Mouse (Mus musculus) midbrain, postnatal 0 days (tissue): ENCODE measurements at regions not wholly inside any gene's neighbourhood (a gene's known extent, or its start where the extent isn't known, plus 50 kb on each side); places are given as distances from the start of the nearest gene placed in this dataset.

Experiments used
- ATAC-seq: fragments of 200-750 bp; cut with Nextera tagmentation; 2 replicates; pipeline ENCODE4 v1.8.0; 2017; ENCODE audit warnings: moderate number of reproducible peaks, mild to moderate bottlenecking, moderate TSS enrichment, moderate library complexity; ENCODE audit not compliant: low FRiP score
- DNase-seq: peaks from one replicate; pipeline ENCODE4 v3.0.0-alpha.2; 2015; ENCODE audit warnings: low spot score
- H3K27ac ChIP-seq: fragments of 300-500 bp; sonication (generic); 2 replicates; pipeline ENCODE4 v1.5.1; 2014; ENCODE audit warnings: low read depth, mild to moderate bottlenecking, low read length, mixed read lengths
- H3K27me3 ChIP-seq: fragments of 300-500 bp; sonication (generic); 2 replicates; pipeline ENCODE4 v1.6.1; 2014; ENCODE audit warnings: low read length, control low read depth, mixed read lengths; ENCODE audit not compliant: insufficient read depth
- H3K36me3 ChIP-seq: fragments of 300-500 bp; sonication (generic); 2 replicates; pipeline ENCODE4 v1.6.1; 2014; ENCODE audit warnings: low read length, control low read depth, mixed read lengths; ENCODE audit not compliant: insufficient read depth
- H3K4me1 ChIP-seq: fragments of 300-500 bp; sonication (generic); 2 replicates; pipeline ENCODE4 v1.6.1; 2014; ENCODE audit warnings: mild to moderate bottlenecking, control low read depth, antibody characterized with exemption, low read length, mixed read lengths; ENCODE audit not compliant: insufficient read depth
- H3K4me2 ChIP-seq: fragments of 300-500 bp; sonication (generic); 2 replicates; pipeline ENCODE4 v1.6.1; 2014; ENCODE audit warnings: low read depth, mild to moderate bottlenecking, low read length, mixed read lengths; ENCODE audit not compliant: poor library complexity, severe bottlenecking
- H3K4me3 ChIP-seq: fragments of 300-500 bp; sonication (generic); 2 replicates; pipeline ENCODE4 v1.5.1; 2014; ENCODE audit warnings: low read depth, mild to moderate bottlenecking, low read length, moderate library complexity
- H3K9ac ChIP-seq: fragments of 300-500 bp; sonication (generic); replicated peaks from 2 replicates; pipeline ENCODE4 v1.6.1; 2014; ENCODE audit warnings: mild to moderate bottlenecking, low read length, moderate library complexity, mixed read lengths; ENCODE audit not compliant: poor library complexity, severe bottlenecking
- H3K9me3 ChIP-seq: fragments of 300-500 bp; sonication (generic); 2 replicates; pipeline ENCODE4 v1.6.1; 2016; ENCODE audit warnings: low read length, control low read depth
- CTCF ChIP-seq: IDR thresholded peaks from 2 replicates; pipeline ENCODE4 v1.5.1; 2016; ENCODE audit warnings: antibody characterized with exemption, mild to moderate bottlenecking
- WGBS: fragments of 180-500 bp; shearing (Covaris S2); extraction: QIAGEN DNeasy Blood & Tissue Kit; methylation state at CpG from one replicate; pipeline ENCODE4 v1.1.7; 2014; 5-methylcytosine and 5-hydroxymethylcytosine counted together

DNA sequence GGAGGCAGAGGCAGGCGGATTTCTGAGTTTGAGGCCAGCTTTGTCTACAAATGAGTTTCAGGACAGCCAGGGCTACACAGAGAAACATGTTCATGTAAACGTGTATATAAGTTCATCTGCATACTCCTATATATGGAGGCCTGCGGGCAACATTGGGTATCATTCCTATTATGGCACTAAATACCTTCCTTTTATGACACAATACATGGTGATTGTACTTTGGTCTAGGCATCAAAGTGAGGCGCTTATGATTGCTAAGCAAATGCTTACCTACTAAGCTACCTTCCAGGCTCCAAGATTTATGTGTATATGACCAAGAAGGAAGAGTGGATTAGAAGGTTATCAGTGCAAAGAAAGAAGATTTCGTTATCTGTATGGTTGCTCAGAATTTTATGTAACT is 207.1 kb downstream of the 4933402N22Rik start:
- H3K4me2 ChIP-seq: no peak overlapping the region
- TF ChIP-seq CTCF: no peak
- no peak overlapping the region for H3K4me3 ChIP-seq
- no peak overlapping the region for H3K27ac ChIP-seq
- H3K9ac ChIP-seq: no peak overlapping the region
- no peak for DNase-seq
- no peaks in the 10 kb centered on the region for H3K9me3 ChIP-seq
- no peaks in the 10 kb centered on the region for H3K27me3 ChIP-seq
- H3K36me3 ChIP-seq: no peaks in the 10 kb centered on the region
- no peak for ATAC-seq
- 94% methylated on average over 5 of the region's 5 CpGs for WGBS
- no peaks in the 10 kb centered on the region for H3K4me1 ChIP-seq

DNA sequence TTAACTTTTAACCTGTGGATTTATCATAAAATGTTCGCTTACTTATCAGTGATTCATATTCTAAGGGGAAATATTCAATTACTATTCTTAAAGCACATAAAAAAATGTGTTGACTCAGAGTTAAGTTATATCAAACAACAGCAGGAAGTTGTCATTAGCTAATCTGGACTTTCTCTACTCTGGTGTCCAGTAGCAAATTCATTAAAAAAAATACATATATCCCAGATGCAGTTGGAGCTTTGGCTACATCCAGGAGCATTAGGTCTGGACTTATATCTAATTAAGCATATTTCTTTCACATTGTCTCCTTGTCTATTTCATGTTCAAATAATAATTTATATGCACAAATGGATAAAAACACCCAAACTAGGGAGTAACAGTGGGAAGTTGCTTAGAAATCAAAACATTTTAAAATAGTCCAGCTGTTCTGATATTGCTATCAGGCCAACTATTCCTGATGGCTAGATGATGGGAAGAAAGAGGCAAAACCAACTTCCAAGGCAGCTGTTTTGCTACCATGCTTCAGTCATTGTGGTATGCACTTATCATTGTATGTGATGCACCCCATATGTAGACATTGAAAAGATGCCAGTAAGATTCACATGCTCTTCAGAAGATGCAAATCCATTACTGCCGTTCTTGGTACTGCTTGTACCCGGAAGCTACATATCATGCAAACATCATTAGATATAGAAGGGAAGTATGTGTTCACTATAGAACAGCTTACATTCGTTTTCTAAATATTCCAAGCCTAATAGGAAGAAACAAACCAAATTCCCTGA is 209.8 kb downstream of the 4933402N22Rik start:
- ATAC-seq: no peak

DNA sequence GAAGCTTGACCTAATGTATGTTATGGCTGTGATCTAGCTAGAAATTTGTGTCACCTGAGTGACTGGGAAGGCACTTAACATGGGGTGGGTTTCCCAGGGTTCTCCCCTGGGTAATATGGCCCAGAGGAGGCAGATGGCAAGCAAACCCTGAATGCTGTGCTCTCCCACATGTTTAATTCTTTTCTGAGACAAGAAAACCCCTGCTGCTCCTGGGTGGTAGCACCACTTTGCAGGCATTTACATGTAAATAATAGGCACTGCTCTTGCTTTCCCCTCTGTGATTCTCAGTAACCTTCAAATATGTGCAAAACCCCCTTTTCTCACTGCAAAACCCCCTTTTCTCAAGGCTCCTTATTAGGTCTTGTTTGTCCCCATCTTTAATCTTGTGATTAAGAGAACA is 221.1 kb downstream of the 4933402N22Rik start:
- H3K27me3 ChIP-seq: no peaks in the 10 kb centered on the region

More for the DNA sequence above, 209.8 kb downstream of the 4933402N22Rik start:
- Histone ChIP-seq H3K4me1 (no peaks in the 10 kb centered on the region), H3K36me3 (no peaks in the 10 kb centered on the region), H3K4me3 (no peak overlapping the region), H3K27ac (no peak overlapping the region), H3K9ac (no peak overlapping the region), H3K27me3 (no peaks in the 10 kb centered on the region), H3K9me3 (no peaks in the 10 kb centered on the region), H3K4me2 (no peak overlapping the region)
- DNase-seq: no peak
- WGBS: 85% methylated on average over 4 of the region's 4 CpGs
- no peak for TF ChIP-seq CTCF

DNA sequence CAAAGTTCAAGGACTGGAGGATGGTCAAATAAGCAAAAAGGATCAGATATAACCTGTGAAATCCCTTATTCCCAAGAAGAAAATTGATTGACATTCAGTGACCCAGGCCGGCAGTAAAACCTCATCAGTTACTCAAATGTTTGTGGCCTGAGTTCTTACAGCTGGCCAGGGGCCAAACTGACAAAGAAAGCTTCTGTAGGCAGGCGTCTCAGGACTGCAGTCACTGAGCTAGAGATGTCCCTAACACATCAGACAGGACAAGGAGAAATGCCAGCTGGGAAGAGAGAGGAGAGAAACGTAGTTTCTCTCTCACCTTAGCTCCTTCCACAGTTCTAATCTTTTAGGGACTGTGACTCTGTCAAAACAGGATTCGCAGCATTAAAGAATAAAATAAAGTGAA is 229.9 kb upstream of the Sema3d start:
- no peaks in the 10 kb centered on the region for H3K4me1 ChIP-seq
- TF ChIP-seq CTCF: no peak
- H3K9ac ChIP-seq: no peak overlapping the region
- H3K27me3 ChIP-seq: no peaks in the 10 kb centered on the region
- H3K4me3 ChIP-seq: no peak overlapping the region
- DNase-seq (no peak), ATAC-seq (no peak)
- 56% methylated on average over 4 of the region's 4 CpGs for WGBS
- H3K36me3 ChIP-seq: no peaks in the 10 kb centered on the region
- H3K9me3 ChIP-seq: no peaks in the 10 kb centered on the region
- H3K4me2 ChIP-seq: no peak overlapping the region
- H3K27ac ChIP-seq: no peak overlapping the region

More for the DNA sequence above, 221.1 kb downstream of the 4933402N22Rik start:
- Histone ChIP-seq H3K27ac (no peak overlapping the region), H3K4me1 (no peaks in the 10 kb centered on the region), H3K4me2 (no peak overlapping the region), H3K9me3 (no peaks in the 10 kb centered on the region), H3K9ac (no peak overlapping the region), H3K4me3 (no peak overlapping the region), H3K36me3 (no peaks in the 10 kb centered on the region)
- TF ChIP-seq CTCF: no peak
- no peak for DNase-seq
- ATAC-seq: no peak

DNA sequence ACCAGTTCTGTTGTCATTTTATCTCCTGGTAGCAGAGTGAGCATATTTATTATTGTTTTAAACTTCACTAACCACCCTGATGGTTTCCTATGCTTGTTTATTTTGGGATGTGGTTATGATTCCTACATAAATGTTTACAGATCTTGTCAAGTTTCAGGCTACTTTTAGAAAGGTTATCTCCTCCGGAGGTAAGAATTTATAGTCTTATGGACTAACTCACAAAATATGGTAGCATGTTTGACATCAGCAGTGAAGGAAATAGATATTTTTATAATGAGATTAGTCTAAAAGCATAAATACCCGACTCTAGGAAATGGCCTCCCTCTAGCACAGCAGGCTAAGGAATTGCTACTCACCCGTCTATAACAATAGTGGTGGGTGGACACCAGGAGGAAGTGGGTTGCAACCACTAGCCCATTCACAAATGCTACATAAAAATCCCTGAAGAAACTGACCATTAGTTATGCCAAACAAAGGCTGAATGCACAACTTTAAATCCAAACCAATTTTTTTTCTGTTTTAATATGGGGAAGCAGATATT is 228.6 kb upstream of the Sema3d start:
- no peak for TF ChIP-seq CTCF
- no peak for ATAC-seq
- Histone ChIP-seq H3K4me1 (no peaks in the 10 kb centered on the region), H3K4me2 (no peak overlapping the region), H3K4me3 (no peak overlapping the region), H3K9me3 (no peaks in the 10 kb centered on the region), H3K27ac (no peak overlapping the region), H3K27me3 (no peaks in the 10 kb centered on the region), H3K9ac (no peak overlapping the region), H3K36me3 (no peaks in the 10 kb centered on the region)
- no peak for DNase-seq
- 56% methylated on average over 3 of the region's 3 CpGs for WGBS

DNA sequence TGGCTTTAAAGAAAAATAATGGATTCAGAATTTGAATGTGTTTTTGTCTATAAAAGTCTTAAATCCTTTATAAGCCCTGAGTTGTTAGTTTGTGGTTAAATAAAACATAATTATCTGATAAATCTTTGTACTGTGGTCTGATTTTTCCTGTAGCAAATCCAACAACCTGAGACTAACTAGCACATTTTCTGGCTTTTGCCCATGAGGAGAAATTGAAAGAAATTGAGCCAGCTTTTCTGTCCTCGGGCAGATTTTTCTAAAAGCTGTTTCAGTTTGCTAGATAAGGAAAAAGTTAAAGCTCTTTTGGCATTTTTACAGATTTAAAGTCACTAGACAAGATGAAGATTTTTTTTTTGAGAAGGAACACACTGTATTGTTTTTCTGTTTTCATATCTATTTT is 191.5 kb upstream of the Sema3d start:
- H3K4me1 ChIP-seq: no peaks in the 10 kb centered on the region
- ATAC-seq: no peak
- H3K27me3 ChIP-seq: no peaks in the 10 kb centered on the region
- H3K27ac ChIP-seq: no peak overlapping the region
- TF ChIP-seq CTCF: no peak
- DNase-seq: peak; percentile 3
- no peaks in the 10 kb centered on the region for H3K36me3 ChIP-seq
- H3K9me3 ChIP-seq: no peaks in the 10 kb centered on the region
- no peak overlapping the region for H3K4me2 ChIP-seq
- no peak overlapping the region for H3K9ac ChIP-seq
- WGBS: 65% methylated on average over 1 of the region's 1 CpGs
- no peak overlapping the region for H3K4me3 ChIP-seq
